Mouse (Mus musculus): ENCODE data around the gene Rnaseh2a.
"Not testable (repeated sequence)": the region's sequence is repeated elsewhere in the genome, so short reads cannot be mapped to it uniquely, and the experiment has no call there.

Gene Rnaseh2a

DNA sequence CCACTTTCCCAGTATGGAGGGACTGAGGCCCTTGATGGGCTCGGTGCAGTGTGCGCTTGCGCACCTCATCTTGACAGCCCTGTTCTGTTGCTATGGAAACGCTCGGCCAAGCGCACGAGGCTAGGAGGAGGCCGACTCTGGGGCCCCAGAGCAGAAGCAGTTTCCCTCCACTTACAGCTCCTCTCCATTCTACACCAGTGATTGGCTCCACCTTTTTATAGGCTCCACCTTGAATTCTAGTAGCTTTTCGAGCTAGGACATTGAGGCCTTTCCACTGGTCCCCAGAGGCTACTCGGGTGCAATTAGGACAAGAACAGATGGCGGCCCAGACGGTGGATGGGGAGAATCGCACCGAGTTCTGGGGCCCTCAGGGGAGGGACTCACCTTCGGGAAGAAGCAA is 34.7 kb downstream of the Rnaseh2a start:
- peak; percentile 91 for DNase-seq (ENCODE audit: low spot score)

DNA sequence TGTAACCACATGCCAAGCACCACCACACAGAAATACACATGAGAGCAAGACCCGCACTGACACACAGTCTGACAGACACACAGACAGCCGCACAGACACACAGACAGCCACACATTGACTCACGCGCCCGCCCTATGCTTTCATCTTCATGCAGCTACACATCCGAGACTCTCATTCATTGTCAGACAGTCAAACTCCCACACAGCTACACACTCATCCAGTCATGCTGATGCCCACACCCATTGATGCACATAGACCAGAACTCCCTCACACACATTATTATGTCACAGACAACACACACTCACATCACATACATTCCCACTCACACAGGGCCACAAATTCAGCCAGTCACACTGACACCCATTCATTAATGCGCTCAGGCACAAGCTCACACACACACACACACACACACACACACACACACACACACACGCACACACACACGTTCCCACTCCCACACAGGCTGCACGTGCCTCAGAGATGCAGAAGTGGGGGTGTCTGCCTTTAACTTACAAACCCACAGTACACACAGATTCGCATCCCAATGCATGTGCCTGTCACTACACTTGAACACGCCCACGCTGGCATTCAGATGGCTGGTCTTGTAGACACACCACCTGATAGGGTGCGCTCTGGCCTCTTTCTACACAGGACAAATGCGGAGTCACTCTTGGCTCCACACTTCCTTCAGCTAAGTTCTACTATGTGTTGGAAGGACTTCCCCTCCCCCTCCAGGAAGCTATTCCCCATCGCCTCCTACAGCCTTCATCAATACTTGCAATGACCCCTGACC is 35.6 kb downstream of the Rnaseh2a start:
- no peak for DNase-seq (ENCODE audit: low spot score)

DNA sequence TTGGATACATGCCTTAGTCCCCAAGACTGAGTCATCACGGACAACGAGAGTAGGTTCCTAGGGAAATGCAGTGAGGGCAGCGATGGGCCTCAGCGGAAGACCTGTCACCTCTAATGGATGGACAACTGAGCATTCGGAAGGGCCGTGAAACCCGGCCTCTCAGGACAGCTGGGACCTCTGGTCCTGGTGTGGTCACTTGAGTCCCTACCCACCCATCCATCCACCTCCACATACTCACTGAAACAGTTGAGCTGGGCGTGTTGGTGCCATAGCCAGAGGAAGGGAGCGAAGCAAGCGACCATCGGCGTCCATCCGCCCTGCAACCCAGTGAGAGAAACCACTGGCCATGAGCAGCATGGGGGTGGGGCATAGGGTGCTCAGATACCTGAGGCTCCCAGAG is 39.0 kb downstream of the Rnaseh2a start:
- no peak for DNase-seq (ENCODE audit: low spot score)

DNA sequence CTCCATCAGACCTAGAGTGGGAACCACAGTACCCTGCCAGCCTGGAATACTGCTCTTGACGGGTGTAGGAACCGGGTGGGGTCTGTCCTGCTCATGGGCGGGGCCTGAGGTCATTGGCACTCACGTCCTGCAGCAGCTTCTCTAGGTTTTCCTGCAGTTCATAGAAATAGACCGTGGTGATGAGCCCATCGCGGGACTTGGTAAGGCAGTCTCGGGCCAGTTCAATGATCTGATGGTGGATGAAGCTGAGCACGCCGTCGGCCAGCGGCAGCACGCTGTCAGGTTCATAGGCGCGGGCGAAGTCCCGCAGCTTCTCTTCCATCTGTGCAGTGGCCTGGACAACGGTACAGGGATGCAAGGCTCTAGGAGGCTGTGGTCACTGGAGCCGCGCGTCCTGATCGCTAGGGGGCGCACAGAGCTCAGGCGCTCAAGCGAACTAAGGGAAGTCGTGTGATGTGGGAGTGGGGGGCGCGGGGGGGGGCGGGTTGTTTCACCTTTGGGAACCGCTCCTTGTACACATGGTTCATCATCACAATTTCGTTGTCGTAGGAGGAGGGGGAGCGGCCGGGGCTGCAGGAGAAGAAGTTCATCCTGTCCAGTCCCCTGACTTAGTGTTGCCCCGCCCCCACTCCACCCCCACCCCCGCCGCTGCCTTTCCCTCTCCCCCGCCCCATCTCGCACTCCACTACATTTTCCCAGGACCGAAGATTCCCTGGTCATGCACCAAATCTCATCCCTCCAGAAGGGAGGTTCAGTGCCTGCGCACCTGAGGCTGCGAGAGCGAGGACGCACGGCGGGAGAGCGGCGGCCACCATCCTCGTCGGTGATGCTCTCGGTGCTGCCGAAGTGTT is 40.9 kb downstream of the Rnaseh2a start:
- peak; percentile 91 for DNase-seq (ENCODE audit: low spot score)

DNA sequence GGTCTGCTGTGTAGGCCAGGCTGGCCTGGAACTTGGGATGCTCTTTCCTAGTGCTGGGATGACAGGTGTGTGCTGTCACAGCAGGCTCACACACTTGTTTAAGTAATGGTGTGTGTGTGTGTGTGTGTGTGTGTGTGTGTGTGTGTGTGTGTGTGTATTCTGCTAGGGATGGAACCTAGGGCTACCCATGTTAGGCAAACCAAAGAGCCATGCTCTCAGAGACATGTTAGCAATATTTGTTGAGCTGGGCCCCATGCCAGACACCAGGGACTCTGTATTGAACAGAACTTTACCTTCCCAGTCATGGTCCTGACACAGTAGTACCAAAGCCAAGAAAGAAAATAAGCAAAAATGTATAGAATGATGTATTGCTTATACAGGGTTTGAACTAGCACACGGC is 42.1 kb downstream of the Rnaseh2a start:
- no peak for DNase-seq (ENCODE audit: low spot score)

DNA sequence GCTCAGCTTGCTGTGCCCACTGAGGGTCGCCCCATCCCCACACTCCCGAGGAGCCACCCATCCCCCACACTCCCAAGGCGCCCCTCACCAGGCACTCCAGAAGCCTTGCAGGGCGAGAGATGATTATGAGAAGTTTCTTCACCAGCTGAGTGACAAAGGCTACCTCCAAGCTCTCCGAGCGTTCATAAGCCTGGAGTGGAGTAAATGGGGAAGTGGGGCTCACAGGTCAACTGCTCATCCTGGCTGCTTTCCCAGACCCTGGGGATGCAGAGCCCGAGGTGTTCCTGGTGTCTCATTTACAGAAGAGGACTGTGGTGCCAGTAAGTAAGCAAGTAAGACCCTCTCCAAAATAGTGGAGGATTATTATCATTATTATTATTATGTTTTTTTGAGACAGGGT is 44.0 kb downstream of the Rnaseh2a start:
- no peak for DNase-seq (ENCODE audit: low spot score)

DNA sequence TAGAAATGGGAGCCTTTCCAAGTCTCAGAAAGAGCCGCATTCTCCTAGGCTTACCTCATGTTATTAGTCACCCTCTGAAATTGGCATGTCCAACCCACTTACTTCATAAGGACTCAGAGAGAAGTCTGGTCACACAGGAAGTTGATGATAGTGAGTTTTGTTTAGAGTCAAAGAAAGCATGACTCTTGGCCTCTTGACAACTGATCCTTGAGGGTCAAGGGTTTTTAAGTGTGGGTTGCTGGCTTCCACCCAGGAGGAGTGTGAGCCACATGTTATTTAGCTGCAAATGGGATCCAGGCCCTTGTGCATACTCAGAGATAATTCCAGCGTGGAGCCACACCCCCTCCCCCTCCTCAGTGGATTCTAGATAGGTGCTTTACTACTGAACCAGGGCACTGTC is 48.0 kb downstream of the Rnaseh2a start:
- DNase-seq (ENCODE audit: low spot score), result no peak

DNA sequence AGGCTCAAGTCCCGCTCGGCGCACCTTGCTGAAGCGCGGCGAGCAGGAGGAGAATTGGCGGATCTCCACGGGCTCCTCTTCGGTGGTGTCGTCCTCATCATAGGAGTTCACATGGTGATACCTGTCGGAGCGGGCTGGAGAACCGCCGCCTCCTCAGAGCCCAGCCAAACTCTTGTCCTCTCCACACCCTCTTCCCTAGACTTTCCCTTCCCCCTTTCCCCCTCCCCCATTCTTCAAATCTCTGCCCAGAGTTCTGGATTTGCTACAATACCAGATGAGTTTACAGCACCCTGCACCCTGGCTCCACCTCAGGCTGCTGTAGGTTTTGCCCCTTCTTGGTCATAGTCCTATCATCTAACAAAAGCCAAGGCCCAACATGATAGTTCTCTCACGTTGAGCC is 50.9 kb downstream of the Rnaseh2a start:
- DNase-seq (ENCODE audit: low spot score), result no peak

DNA sequence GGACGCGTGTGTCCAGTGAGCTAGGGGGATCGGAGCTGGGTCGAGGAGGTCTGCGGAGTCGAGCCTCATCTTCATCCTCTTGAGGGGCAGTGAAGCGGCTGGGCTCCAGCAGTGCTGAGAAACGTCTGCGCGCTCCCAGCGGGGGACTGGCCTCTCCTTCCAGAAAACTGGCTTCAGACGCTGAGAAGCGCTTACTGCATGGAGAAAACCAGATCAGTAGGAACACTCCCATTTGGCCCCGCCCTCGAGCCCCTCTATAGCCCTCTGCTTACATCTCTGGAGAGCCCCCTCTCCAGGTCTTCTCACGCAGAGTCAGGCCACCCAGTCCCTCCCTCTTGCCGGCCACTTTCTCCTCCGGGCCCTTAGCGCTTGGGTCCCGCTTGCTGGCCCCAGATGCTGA is 51.8 kb downstream of the Rnaseh2a start:
- no peak for DNase-seq (ENCODE audit: low spot score)

DNA sequence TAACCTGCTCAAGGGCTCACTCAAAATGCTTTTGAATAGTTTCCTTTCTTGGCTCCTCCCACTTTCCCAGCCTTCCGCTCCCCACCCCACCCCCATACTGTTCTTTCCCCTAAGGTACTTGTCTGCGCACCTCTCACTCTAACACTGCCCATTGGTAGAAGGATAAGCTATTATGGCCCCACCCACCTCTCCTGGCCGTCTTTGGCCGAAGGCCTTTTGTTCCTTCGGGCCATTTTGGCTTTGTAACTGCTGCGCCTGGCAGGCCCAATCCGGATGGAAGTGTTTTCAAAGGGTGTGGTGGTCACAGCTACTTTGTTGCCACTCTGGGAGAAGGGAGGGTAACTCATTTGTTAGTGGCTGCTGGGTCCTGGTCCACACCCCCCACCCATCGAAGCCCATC is 54.3 kb downstream of the Rnaseh2a start:
- DNase-seq (ENCODE audit: low spot score), result no peak

DNA sequence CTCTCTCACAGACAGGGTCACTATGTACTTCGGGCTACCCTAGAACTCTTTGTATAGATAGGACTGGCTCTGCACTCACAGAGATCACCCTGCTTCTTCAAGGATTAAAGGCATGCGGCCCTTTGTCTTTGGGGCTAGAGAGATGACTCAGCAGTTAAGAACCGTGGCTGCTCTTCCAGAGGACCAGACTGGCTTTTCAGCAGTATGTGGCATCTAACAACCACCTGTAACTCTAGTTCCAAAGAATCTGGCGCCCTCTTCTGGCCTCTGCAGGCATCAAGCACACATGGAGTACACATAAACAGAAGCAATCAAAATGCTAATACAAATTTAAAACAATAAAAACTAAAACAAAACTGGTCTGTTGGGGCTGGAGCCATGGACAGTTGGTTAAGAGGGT is 55.6 kb downstream of the Rnaseh2a start:
- DNase-seq (ENCODE audit: low spot score), result peak; percentile 54

DNA sequence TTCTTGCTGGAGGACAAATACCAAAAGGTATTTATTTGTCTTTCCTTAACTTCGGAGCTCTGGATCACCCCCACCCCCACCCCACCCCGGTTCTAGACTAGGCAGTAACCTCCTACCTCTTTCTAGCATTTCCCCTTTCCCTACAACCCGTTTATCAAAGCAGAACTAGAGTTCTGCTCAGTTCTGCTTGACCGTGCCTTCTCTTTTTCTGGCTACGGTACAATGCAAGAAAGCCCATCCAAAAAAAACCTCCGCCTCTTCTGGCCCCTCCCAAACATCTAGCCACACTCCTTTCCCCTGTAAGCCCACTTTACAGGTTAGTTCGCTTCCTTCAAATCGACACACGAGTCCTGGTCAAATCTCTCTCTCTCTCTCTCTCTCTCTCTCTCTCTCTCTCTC is 56.1 kb downstream of the Rnaseh2a start:
- DNase-seq (ENCODE audit: low spot score), result no peak

DNA sequence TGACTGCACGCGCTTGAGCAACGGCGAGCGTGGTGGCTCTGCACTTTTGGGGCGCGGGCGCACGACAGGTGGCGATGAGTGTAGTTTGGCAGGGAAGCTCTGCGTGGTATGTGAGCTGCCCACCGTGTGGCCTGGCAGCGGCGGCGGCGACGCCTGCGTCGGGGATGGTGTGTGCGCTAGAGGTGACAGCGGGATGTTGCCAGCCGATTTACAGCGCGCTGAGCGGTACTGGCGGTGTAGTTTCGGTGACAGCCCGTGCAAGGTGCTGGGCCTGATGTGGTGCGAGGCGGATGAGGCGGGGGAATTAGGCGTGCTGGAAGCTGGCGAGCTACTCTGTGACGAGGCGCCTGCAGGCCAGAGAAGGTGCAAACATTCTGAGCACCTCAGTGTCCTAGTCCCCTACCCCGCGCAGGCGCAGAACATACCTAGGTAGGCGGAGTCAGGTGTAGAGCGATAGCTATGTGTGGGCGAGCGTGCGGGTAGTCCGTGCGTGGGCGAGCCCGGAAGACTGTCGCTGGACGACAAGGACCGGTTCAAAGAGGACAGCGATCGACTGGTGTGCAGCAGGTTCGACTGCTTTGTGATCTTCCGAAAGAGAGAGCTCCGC is 56.6 kb downstream of the Rnaseh2a start:
- peak; percentile 77 for DNase-seq (ENCODE audit: low spot score)

DNA sequence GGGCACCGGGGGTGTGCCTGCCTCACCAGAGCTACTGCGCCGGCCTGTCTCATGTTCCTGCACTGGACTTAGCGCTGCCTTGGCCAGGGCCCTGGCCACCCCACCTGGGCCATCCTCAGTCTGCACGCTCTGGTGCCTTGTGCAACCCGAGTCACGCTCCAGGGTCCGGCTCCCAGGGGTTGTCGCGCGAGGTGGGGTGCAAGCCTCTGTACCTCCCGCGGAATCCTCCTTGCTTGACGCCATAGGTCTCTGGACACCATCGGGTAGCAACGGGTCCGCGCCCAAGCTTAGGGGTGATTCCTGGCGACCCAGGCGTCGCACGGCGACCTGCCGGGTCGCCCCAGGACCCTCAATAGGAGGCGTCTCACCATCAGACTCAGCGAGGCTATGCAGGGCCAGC is 57.2 kb downstream of the Rnaseh2a start:
- DNase-seq (ENCODE audit: low spot score), result no peak

DNA sequence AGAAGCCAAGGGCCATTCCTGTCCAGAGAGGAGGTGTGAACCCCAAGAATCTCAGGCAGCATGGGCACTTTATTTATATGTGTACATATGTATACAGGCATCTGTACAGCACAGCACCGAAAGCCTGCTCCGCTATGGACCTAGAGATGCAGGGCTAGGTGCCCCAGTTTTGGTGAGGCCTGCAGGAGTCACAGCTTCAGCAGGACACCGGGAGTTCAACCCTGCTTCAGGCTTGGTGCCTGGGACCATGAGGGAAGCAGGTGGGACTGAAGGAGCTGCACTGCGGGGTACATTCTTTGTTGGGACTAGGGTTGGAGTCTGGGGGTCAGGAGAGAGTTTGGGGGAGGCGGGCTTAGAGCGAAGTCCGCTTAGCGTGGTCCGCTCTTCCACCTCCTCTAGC is 57.7 kb downstream of the Rnaseh2a start:
- no peak for DNase-seq (ENCODE audit: low spot score)

DNA sequence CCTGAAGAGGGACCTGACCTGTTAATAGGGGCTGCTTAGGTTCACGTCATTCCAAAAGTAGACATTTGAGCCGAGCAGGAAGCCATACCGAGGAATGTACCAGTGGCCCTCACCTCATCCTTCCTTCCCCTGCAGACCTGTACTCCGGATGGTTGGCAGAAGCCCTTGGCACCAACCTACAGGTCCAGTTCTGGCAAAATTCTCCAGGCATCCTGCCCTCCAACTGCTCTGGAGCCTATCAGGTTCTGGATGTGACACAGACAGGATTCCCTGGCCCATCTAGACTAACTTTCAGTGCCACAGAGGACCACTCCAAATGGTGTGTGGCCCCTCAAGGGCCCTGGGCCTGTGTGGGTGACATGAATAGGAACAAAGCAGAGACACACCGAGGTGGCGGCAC is 59.0 kb downstream of the Rnaseh2a start:
- no peak for DNase-seq (ENCODE audit: low spot score)

DNA sequence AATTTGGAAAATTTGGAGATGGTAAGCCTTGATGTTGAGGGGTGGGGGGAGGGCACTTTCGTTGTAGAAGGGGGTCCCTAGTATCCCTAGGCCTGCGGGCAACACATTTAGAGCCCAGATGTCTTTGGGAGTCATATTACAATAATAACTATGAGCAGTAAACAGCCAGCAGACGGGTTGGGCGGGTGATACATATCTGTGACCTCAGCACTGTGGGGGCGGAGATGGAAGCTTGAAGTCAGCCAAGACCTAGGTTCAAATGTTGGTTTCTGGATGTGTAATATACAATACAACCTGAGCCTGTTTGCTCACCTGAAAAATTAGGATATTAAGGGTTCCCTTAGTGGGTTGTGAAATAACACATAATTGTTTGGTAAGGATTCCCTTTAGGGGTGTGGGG is 59.6 kb downstream of the Rnaseh2a start:
- DNase-seq (ENCODE audit: low spot score), result no peak

DNA sequence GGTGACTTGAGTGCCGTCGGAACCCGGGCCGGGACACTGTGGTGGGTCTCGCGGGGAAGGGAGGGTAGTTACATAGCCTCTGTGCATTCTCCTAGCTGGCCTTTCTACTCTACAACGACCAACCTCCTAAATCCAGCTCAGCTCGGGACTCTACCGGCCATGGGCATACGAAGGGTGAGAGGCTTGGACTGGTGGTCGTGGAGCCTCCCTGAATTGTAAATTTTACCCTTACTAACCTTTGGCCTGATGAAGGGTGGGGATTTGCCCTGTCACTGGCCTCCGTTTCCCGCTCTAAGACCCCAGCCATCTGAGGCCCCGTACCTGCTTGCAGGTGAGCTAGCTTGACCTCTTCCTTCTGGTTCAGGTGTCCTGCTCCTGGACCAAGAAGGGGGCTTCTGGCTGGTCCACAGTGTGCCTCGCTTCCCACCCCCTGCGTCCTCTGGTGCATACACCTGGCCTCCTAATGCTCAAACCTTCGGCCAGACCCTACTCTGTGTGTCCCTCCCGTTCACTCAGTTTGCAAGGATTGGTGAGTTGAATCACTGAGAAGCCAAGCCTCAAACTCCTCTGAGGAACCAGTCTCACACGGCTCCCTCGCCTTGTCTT is 60.3 kb downstream of the Rnaseh2a start:
- no peak for DNase-seq (ENCODE audit: low spot score)

DNA sequence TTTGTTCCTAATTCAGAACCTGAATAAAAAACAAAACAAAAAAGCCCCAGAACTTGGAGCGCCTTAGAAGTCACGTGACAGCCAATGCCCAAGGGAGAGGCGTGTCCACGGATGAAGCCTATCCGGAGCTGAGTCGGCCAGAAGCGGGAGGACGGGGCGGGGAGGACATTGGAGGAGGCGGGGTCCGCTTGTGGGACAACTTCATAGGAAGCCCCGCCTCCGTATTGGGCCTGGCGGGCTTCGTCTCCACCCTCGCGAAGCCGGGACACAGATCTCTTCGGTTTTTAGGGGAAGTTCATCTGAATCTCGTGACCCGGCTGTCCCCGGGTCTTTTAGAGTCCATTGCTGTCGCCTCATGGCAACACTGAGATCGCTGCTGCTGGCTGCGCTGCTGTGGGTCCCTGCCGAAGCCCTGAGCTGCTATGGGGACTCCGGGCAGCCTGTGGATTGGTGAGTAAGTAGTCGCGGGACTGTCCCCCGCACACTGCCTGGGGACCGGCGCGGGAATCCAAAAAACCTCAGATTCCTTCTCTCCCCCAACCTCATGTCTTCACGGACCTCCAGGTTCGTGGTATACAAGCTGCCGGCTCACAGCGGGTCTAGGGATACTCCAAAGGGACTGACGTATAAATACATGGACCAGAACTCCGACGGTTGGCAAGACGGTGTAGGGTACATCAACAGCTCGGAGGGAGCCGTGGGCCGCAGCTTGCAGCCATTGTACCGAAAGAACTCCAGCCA is 61.0 kb downstream of the Rnaseh2a start, which contains the start of gene Dnase2a:
Gene Dnase2a (plus strand): TSS at position 140 of the 741 bp plus-strand sequence.
- DNase-seq (ENCODE audit: low spot score), result peak; percentile 98

DNA sequence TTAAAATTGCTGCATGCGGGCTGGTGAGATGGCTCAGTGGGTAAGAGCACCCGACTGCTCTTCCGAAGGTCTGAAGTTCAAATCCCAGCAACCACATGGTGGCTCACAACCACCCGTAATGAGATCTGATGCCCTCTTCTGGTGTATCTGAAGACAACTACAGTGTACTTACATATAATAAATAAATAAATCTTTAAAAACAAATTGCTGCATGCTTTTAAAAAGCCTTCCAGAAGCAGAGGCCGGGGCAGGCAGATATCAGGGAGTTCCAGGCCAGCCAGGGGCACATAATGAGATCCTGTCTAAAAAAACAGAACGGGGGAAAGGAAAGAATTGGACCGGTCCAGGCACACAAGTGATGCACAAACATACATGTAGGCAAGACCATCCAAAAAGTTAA is 61.6 kb downstream of the Rnaseh2a start:
- not testable (repeated sequence) for DNase-seq (ENCODE audit: low spot score)

DNA sequence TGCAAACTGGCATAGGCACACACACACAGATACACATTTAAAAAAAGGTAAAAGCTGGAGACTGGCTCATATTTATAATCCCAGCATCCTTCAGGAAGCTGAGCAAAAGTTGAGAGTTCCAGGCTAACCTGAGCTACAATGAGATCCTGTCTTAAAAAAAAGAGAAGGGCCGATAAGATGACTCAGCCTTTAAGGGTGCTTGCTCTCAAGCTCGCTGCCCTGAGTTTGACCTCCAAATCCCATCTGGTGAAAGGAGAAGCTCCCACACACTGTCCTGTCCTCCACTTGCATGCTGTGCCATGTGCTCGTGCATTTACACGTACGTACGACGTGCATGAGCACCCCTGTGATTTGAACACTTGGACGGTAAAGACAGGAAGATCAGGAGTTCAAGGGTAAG is 62.1 kb downstream of the Rnaseh2a start:
- DNase-seq (ENCODE audit: low spot score), result no peak

DNA sequence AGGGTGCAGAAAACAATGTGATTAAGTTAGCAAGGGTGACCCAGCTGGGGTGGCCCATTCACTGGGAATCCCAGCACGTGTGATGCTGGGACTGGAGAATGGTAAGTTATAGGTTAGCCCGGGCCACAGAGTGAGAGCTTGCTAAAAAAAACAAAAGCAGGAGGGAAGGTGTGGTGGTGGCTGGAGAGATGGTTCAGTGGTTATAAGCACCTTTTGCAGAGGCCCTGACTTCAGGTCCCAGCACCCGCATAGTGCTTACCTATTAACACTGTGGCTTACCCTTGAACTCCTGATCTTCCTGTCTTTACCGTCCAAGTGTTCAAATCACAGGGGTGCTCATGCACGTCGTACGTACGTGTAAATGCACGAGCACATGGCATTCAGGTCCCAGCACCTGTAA is 62.5 kb downstream of the Rnaseh2a start:
- DNase-seq (ENCODE audit: low spot score), result no peak
